Mouse (Mus musculus): ENCODE data around the gene Cers6.

DNA sequence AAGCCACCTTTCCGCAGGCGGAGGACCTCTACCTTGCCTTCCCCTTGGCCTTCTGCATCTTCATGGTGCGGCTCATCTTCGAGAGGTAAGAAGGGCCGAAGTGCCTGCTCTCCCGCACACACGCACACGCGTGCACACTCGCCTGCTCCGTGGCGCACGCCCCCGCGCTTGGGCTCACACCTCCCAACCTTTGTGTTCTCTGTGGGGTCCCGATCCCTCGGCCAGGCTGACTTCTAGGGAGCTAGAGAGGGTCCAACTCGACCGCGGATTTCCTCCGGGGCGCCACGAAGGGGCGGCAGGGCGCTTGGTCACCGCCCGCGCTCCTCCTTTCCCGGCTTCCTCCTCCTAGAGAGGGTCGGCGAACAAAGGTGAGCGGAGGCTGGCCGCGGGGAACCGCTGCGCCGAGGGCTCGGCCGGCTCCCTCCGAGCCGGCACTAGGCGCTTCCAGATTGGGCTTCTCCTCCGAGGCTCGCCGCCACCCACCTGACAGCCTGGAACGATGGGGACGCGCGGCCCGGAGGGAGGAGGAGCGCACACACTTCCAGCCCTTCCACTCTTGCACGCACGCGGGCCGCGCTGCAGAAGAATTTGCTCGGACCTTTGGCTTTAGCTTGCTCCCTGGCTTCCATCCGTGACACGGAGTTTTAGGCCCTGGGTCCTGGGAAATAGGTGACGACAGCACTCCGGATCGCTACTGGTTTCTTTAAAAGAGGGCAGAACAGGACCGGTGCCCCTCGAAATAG is 651 bp downstream of the Cers6 start:
- TF ChIP-seq CTCF (IDR thresholded peaks at IDR 0.05; ENCODE audit: borderline replicate concordance, insufficient read depth, low read length) (no peak), POLR2A (IDR thresholded peaks at IDR 0.05; ENCODE audit: low read depth, low read length) (no peak)
